Comparison of ENCODE assay signal across 28 mouse cellular contexts in the genomic region with DNA sequence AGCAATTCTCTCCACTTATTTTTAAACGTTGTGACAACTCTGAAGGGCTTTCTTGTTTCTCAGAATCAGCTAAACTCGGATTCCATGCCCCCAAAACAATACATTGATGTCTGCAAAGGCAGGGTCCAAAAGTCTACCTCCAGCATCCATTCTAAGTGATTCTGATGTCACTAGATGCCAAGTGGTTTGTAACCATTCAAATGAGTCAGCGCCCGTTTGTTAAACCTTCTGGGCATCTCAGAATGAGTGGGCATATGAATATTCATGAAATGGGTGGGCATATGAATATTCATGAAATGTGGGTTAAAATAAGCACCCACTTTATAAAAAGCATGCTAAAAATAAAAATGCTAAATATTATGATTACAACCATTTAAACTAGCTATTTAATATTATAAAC.
A peak's percentile ranks its signal among the peaks of the same experiment; 100 is the strongest.
DNase-seq lines count a peak whose midpoint lies in the region; ATAC-seq and TF ChIP-seq lines count a peak whose summit lies in the region.
"Had no signal": no experiment of that assay in that cellular context is flagged by ENCODE, and none has a peak within 500 bp of the region (broad histone marks: within the 10 kb centered on the region; RNA-seq: fewer than 3 reads in every experiment).

No protein-coding gene starts in this region.

- no peaks in the 10 kb centered on the region for H3K27me3 ChIP-seq in hindbrain, postnatal 0 days (ENCODE audit: insufficient read depth, low read length)
- H3K27me3 ChIP-seq in hindbrain, embryonic 16.5 days (replicated peaks; ENCODE audit: control insufficient read depth, insufficient read depth, low read length) = no peaks in the 10 kb centered on the region
- no peaks in the 10 kb centered on the region for H3K27me3 ChIP-seq in forebrain, embryonic 15.5 days
- H3K27me3 ChIP-seq: embryonic facial prominence, embryonic 13.5 days; intestine, embryonic 15.5 days; limb, embryonic 12.5 days; midbrain, embryonic 12.5 days had no signal

- no peak for ATAC-seq in hindbrain, postnatal 0 days
- no peak for ATAC-seq in hindbrain, embryonic 16.5 days
- ATAC-seq in forebrain, embryonic 15.5 days (replicated peaks) = peak; percentile 75; the same call in 1 of the 2 replicates
- ATAC-seq: activated CD4-positive, CD25-positive, alpha-beta regulatory T cell, adult 4 months; intestine, embryonic 15.5 days had no signal

- H3K4me3 ChIP-seq in hindbrain, postnatal 0 days (ENCODE audit: low read length) = no peak overlapping the region
- no peak overlapping the region for H3K4me3 ChIP-seq in hindbrain, embryonic 16.5 days (ENCODE audit: low read length)
- H3K4me3 ChIP-seq in forebrain, embryonic 15.5 days = no peak overlapping the region
- H3K4me3 ChIP-seq: embryonic facial prominence, embryonic 13.5 days; erythroblast, embryonic 14.5 days; intestine, embryonic 15.5 days; layer of hippocampus, adult 2 months; limb, embryonic 12.5 days; midbrain, embryonic 12.5 days had no signal

- H3K27ac ChIP-seq in hindbrain, postnatal 0 days = no peak overlapping the region
- H3K27ac ChIP-seq in hindbrain, embryonic 16.5 days (ENCODE audit: low read depth, low read length) = no peak overlapping the region
- no peak overlapping the region for H3K27ac ChIP-seq in forebrain, embryonic 15.5 days (replicated peaks)
- H3K27ac ChIP-seq: embryonic facial prominence, embryonic 13.5 days; hindbrain, embryonic 14.5 days; intestine, embryonic 15.5 days; layer of hippocampus, adult 2 months; limb, embryonic 12.5 days; midbrain, embryonic 12.5 days had no signal

- no peaks in the 10 kb centered on the region for H3K36me3 ChIP-seq in hindbrain, postnatal 0 days (ENCODE audit: insufficient read depth, low read length)
- no peaks in the 10 kb centered on the region; the same call in 1 of the 2 replicates for H3K36me3 ChIP-seq in hindbrain, embryonic 16.5 days (ENCODE audit: control insufficient read depth, insufficient read depth, low read length)
- no peaks in the 10 kb centered on the region for H3K36me3 ChIP-seq in forebrain, embryonic 15.5 days
- H3K36me3 ChIP-seq: intestine, embryonic 15.5 days had no signal

- no peak overlapping the region for H3K9ac ChIP-seq in hindbrain, postnatal 0 days (replicated peaks; ENCODE audit: low read length)
- no peak overlapping the region for H3K9ac ChIP-seq in hindbrain, embryonic 16.5 days (ENCODE audit: low read depth, low read length)
- no peak overlapping the region for H3K9ac ChIP-seq in forebrain, embryonic 15.5 days (replicated peaks)
- H3K9ac ChIP-seq: embryonic facial prominence, embryonic 13.5 days; hindbrain, embryonic 14.5 days; intestine, embryonic 15.5 days; limb, embryonic 12.5 days; midbrain, embryonic 12.5 days had no signal

- whole genome bisulfite sequencing in hindbrain, postnatal 0 days = 36% methylated on average over 4 of the region's 4 CpGs
- 35% methylated on average over 4 of the region's 4 CpGs for WGBS in hindbrain, embryonic 16.5 days
- WGBS in forebrain, embryonic 15.5 days = 16% methylated on average over 4 of the region's 4 CpGs

- peak; percentile 47 for DNase-seq in hindbrain, postnatal 0 days (ENCODE audit: low spot score)
- peak; percentile 27 for DNase-seq in right cerebral cortex, adult 18-20 months
- DNase-seq in right cerebral cortex, postnatal 4 days = no peak
- DNase-seq in telencephalon, adult 2 months (ENCODE audit: low read depth, low spot score) = peak; percentile 22
- no peak for DNase-seq in embryo, embryonic 11 days
- no peak for DNase-seq in embryo, embryonic 9.5 days (ENCODE audit: extremely low spot score)
- DNase-seq: adrenal gland, postnatal 10 days; B cell, adult 2 months; cerebellum, adult 11 months; gastrocnemius, postnatal 14 days; heart, adult 18-20 months; kidney, adult 9 months; kidney, postnatal 14 days; lung, adult 18-20 months; lung, postnatal 10 days; right cerebral cortex, postnatal 25 days; thymus, postnatal 14 days had no signal

- H3K9me3 ChIP-seq in hindbrain, postnatal 0 days (ENCODE audit: low read length) = no peaks in the 10 kb centered on the region
- H3K9me3 ChIP-seq in hindbrain, embryonic 16.5 days (ENCODE audit: control insufficient read depth, low read length) = no peaks in the 10 kb centered on the region
- no peaks in the 10 kb centered on the region for H3K9me3 ChIP-seq in forebrain, embryonic 15.5 days
- H3K9me3 ChIP-seq: embryonic facial prominence, embryonic 13.5 days; intestine, embryonic 15.5 days; limb, embryonic 12.5 days; midbrain, embryonic 12.5 days had no signal

- peaks cover 14% of the 10 kb centered on the region for H3K4me1 ChIP-seq in hindbrain, postnatal 0 days (ENCODE audit: insufficient read depth, low read length)
- H3K4me1 ChIP-seq in hindbrain, embryonic 16.5 days (ENCODE audit: control insufficient read depth, insufficient read depth, low read depth, low read length) = peaks cover 20% of the 10 kb centered on the region
- H3K4me1 ChIP-seq in forebrain, embryonic 15.5 days = peaks cover 54% of the 10 kb centered on the region

- H3K4me2 ChIP-seq in hindbrain, postnatal 0 days (ENCODE audit: low read depth, low read length) = no peak overlapping the region
- no peak overlapping the region for H3K4me2 ChIP-seq in hindbrain, embryonic 16.5 days (ENCODE audit: low read length)
- no peak overlapping the region for H3K4me2 ChIP-seq in forebrain, embryonic 15.5 days (replicated peaks)
- H3K4me2 ChIP-seq: embryonic facial prominence, embryonic 13.5 days; hindbrain, embryonic 14.5 days; intestine, embryonic 15.5 days; limb, embryonic 12.5 days; liver, embryonic 11.5 days; midbrain, embryonic 12.5 days had no signal

- no peak for TF ChIP-seq CTCF in hindbrain, postnatal 0 days (IDR thresholded peaks at IDR 0.05; ENCODE audit: low read depth)

Comparison
In these comparisons a context has a peak if more than half of its experiments do, and no peak if none do; other contexts are left out.
1. DNase-seq: peak in hindbrain, postnatal 0 days (single experiment), right cerebral cortex, adult 18-20 months (single experiment) and telencephalon, adult 2 months (single experiment); none in right cerebral cortex, postnatal 4 days (single experiment), embryo, embryonic 11 days (single experiment) and embryo, embryonic 9.5 days (single experiment).